Mouse (Mus musculus) kidney, adult 10 weeks (tissue): Measurements from ENCODE around the gene Sbf1. TPM values are rescaled to one million over a fixed set of nuclear protein-coding genes. Genes with fewer than 3 reads are reported as not detected.

ENCODE experiments used
- polyA plus RNA-seq: library from polyadenylated mRNA; stranded (reverse); fragments of 350-450 nt; fragmentation: Illumina TruSeq; extraction: RNeasy Lipid Tissue Mini Kit (QIAGEN cat#74804); gene quantifications from one replicate; pipeline ENCODE4 v1.2.3, GENCODE M21; 2014; ENCODE audit warnings: low read depth, low replicate concordance

Sbf1 gene
- polyA plus RNA-seq = 1.9 TPM

GRCm38 (mm10) chr15:89315190-89315731, at the start of gene Sbf1:
Gene Sbf1, minus strand, starts transcription at chr15:89315311.

GRCm38 (mm10) chr15:89355241-89356187, 40.4 kb upstream of the Sbf1 start, which contains the start of the genes Lmf2 and Ncaph2:
Gene Lmf2, minus strand, starts transcription at chr15:89355659.
Gene Ncaph2, plus strand, starts transcription at chr15:89355719.

GRCm38 (mm10) chr15:89334271-89334670, 19.2 kb upstream of the Sbf1 start, which contains the start of gene Miox:
Gene Miox, plus strand, starts transcription at chr15:89334398.

GRCm38 (mm10) chr15:89322670-89323522, 7.8 kb upstream of the Sbf1 start, which contains the start of gene Adm2:
Gene Adm2, plus strand, starts transcription at chr15:89322720.

Other genes with a start within 250 kb of the Sbf1 start
- gene Trabd, start 240.2 kb downstream of the Sbf1 start, polyA plus RNA-seq = 3.3 TPM
- gene Selenoo, start 226.2 kb downstream of the Sbf1 start, polyA plus RNA-seq = 5.5 TPM
- gene Tubgcp6, start 192.2 kb downstream of the Sbf1 start, polyA plus RNA-seq = 0.81 TPM
- 0.32 TPM for gene Hdac10, start 186.6 kb downstream of the Sbf1 start, polyA plus RNA-seq
- gene Mapk12, start 174.6 kb downstream of the Sbf1 start, polyA plus RNA-seq = 0.97 TPM
- not detected for gene Mapk11, start 165.7 kb downstream of the Sbf1 start, polyA plus RNA-seq
- 6.3 TPM for gene Plxnb2, start 134.5 kb downstream of the Sbf1 start, polyA plus RNA-seq
- gene Dennd6b, start 118.8 kb downstream of the Sbf1 start, polyA plus RNA-seq = 0.12 TPM
- 8.4 TPM for gene Ppp6r2, start 103.8 kb downstream of the Sbf1 start, polyA plus RNA-seq
- gene Adm2, start 7.4 kb upstream of the Sbf1 start, polyA plus RNA-seq = not detected
- gene Miox, start 19.1 kb upstream of the Sbf1 start, polyA plus RNA-seq = 255 TPM
- gene Lmf2, start 40.3 kb upstream of the Sbf1 start, polyA plus RNA-seq = 0.93 TPM
- gene Ncaph2, start 40.4 kb upstream of the Sbf1 start, polyA plus RNA-seq = 9.6 TPM
- 1.4 TPM for gene Sco2, start 58.5 kb upstream of the Sbf1 start, polyA plus RNA-seq
- gene Tymp, start 61.7 kb upstream of the Sbf1 start, polyA plus RNA-seq = not detected
- gene Odf3b, start 64.0 kb upstream of the Sbf1 start, polyA plus RNA-seq = not detected
- not detected for gene Klhdc7b, start 69.6 kb upstream of the Sbf1 start, polyA plus RNA-seq
- gene Syce3, start 95.2 kb upstream of the Sbf1 start, polyA plus RNA-seq = not detected
- gene Cpt1b, start 110.6 kb upstream of the Sbf1 start, polyA plus RNA-seq = 1.7 TPM
- 0.61 TPM for gene C730034F03Rik, start 114.3 kb upstream of the Sbf1 start, polyA plus RNA-seq
- not detected for gene Gm44502, start 114.4 kb upstream of the Sbf1 start, polyA plus RNA-seq
- gene Chkb, start 114.6 kb upstream of the Sbf1 start, polyA plus RNA-seq = 27.7 TPM
- gene Mapk8ip2, start 138.6 kb upstream of the Sbf1 start, polyA plus RNA-seq = 0.08 TPM
- gene Arsa, start 162.1 kb upstream of the Sbf1 start, polyA plus RNA-seq = 2.9 TPM
- gene Shank3, start 184.3 kb upstream of the Sbf1 start, polyA plus RNA-seq = 0.36 TPM